Mouse (Mus musculus) heart, embryonic 14.5 days (tissue): ENCODE data around the gene Mgat4b. TPM values are rescaled to one million over a fixed set of nuclear protein-coding genes. Genes with fewer than 3 reads are reported as not detected.

Experiments
- ATAC-seq: fragments of 200-750 bp; cut with Nextera tagmentation; 2 replicates; pipeline ENCODE4 v1.8.0; 2017; ENCODE audit warnings: low read depth, moderate TSS enrichment; ENCODE audit not compliant: insufficient number of reproducible peaks, insufficient read depth, low FRiP score
- H3K27ac ChIP-seq, 2 experiments: fragments of 200-500 bp in 1 of 2; fragments of 300-500 bp in 1 of 2; sonication (generic) in 1 of 2; replicated peaks in 1 of 2; 2 replicates each; pipeline ENCODE4 v1.5.1; 2012 to 2014; ENCODE audit warnings: low read depth in 2 of 2, low read length in 2 of 2, control low read depth in 1 of 2, mild to moderate bottlenecking in 1 of 2, mixed read lengths in 1 of 2; ENCODE audit not compliant: control insufficient read depth in 1 of 2, insufficient read depth in 1 of 2
- H3K27me3 ChIP-seq: fragments of 300-500 bp; sonication (generic); 2 replicates; pipeline ENCODE4 v1.6.1; 2014; ENCODE audit warnings: mild to moderate bottlenecking, low read length, control low read depth; ENCODE audit not compliant: control insufficient read depth, insufficient read depth
- H3K36me3 ChIP-seq: fragments of 300-500 bp; sonication (generic); 2 replicates; pipeline ENCODE4 v1.6.1; 2014; ENCODE audit warnings: mild to moderate bottlenecking, control low read depth, low read length, mixed read lengths; ENCODE audit not compliant: control insufficient read depth, insufficient read depth
- H3K4me1 ChIP-seq, 2 experiments: fragments of 200-500 bp in 1 of 2; fragments of 300-500 bp in 1 of 2; sonication (generic) in 1 of 2; 2 replicates each; pipeline ENCODE4 v1.6.1; 2012 to 2014; ENCODE audit warnings: low read length in 2 of 2, control low read depth in 1 of 2, mixed read lengths in 1 of 2; ENCODE audit not compliant: control insufficient read depth in 2 of 2, insufficient read depth in 2 of 2
- H3K4me2 ChIP-seq: fragments of 300-500 bp; sonication (generic); 2 replicates; pipeline ENCODE4 v1.6.1; 2014; ENCODE audit warnings: mild to moderate bottlenecking, low read length
- H3K4me3 ChIP-seq, 2 experiments: fragments of 200-500 bp in 1 of 2; fragments of 300-500 bp in 1 of 2; sonication (generic) in 1 of 2; 2 replicates each; pipeline ENCODE4 v1.5.1; 2012 to 2014; ENCODE audit warnings: low read length in 2 of 2, mild to moderate bottlenecking in 2 of 2, control low read depth in 1 of 2, low read depth in 1 of 2, moderate library complexity in 1 of 2; ENCODE audit not compliant: control insufficient read depth in 1 of 2, insufficient read depth in 1 of 2
- H3K9ac ChIP-seq: fragments of 300-500 bp; sonication (generic); 2 replicates; pipeline ENCODE4 v1.6.1; 2014; ENCODE audit warnings: mild to moderate bottlenecking, low read length
- H3K9me3 ChIP-seq: fragments of 300-500 bp; sonication (generic); 2 replicates; pipeline ENCODE4 v1.6.1; 2016; ENCODE audit warnings: low read length, control low read depth; ENCODE audit not compliant: control insufficient read depth
- WGBS: fragments of 180-500 bp; shearing (Covaris S2); extraction: QIAGEN DNeasy Blood & Tissue Kit; methylation state at CpG from one replicate; pipeline ENCODE4 v1.1.7; 2014; 5-methylcytosine and 5-hydroxymethylcytosine counted together
- polyA plus RNA-seq: library from polyadenylated mRNA; unstranded; fragments of >200 nt; fragmentation: Nextera tagmentation; extraction: Ambion mirVana; gene quantifications from 2 replicates; pipeline ENCODE4 v1.2.1, GENCODE M21; 2014

The Mgat4b gene
- polyA plus RNA-seq, 1 experiment from 2014 or later = 37.6 TPM

DNA sequence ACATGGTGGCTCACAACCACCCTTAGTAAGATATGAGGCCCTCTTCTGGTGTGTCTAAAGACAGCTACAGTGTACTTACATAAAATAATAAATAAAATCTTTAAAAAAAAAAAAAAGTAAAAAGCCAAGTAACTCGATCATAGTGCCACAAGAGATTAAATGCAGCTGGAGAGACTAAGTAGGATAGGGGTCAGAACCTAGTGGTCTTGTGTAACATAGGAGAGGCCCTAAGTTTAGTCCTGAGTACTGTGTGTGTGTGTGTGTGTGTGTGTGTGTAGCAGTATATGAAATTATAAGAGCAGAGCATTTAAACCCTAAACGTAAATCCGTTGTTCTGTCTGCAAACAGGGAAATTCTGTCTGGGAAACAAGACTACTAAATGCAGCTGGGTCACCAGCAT, 18.4 kb upstream of the Mgat4b start:
- no peak overlapping the region for H3K9ac ChIP-seq
- ATAC-seq = no peak
- no peak overlapping the region for H3K4me2 ChIP-seq
- no peak overlapping the region for H3K27ac ChIP-seq
- peaks cover 9% of the 10 kb centered on the region for H3K36me3 ChIP-seq
- H3K9me3 ChIP-seq = no peaks in the 10 kb centered on the region
- H3K4me3 ChIP-seq = no peak overlapping the region
- H3K4me1 ChIP-seq = no peaks in the 10 kb centered on the region; a peak in 1 of 4 replicates
- WGBS = 93% methylated on average over 3 of the region's 3 CpGs
- no peaks in the 10 kb centered on the region for H3K27me3 ChIP-seq

DNA sequence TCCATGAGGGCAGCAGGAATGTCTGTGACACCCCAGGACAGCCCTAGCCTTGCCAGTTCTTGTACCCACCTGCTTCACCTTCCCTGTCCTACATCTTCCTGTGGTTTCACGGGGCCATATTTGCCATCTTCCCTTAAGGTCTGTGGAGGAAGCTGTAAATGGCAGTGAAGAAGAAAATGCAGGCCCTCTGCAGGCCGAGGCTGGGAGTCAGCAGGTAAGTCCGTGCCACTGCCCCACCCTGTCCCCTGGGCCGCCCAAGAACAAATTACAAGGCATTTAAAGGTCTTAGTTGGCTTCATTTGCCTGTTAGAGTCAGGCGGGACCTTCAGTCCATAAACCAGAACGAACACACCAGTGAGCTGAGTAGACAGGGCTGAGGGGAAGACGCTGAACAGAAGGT, 16.6 kb upstream of the Mgat4b start:
- H3K4me1 ChIP-seq = no peaks in the 10 kb centered on the region; a peak in 1 of 4 replicates
- ATAC-seq = no peak
- WGBS = 73% methylated on average over 7 of the region's 7 CpGs
- H3K9me3 ChIP-seq = no peaks in the 10 kb centered on the region
- no peak overlapping the region for H3K4me3 ChIP-seq
- no peak overlapping the region for H3K27ac ChIP-seq
- peaks cover 19% of the 10 kb centered on the region for H3K36me3 ChIP-seq
- no peak overlapping the region for H3K4me2 ChIP-seq
- no peaks in the 10 kb centered on the region for H3K27me3 ChIP-seq
- no peak overlapping the region for H3K9ac ChIP-seq

- H3K9me3 ChIP-seq = no peaks in the 10 kb centered on the region
- no peak overlapping the region for H3K4me3 ChIP-seq
- H3K9ac ChIP-seq = no peak overlapping the region
- no peaks in the 10 kb centered on the region; a peak in 1 of 4 replicates for H3K4me1 ChIP-seq
- peaks cover 26% of the 10 kb centered on the region for H3K36me3 ChIP-seq
- WGBS = 67% methylated on average over 4 of the region's 4 CpGs
- H3K27me3 ChIP-seq = no peaks in the 10 kb centered on the region
- no peak for ATAC-seq
- no peak overlapping the region for H3K27ac ChIP-seq
- no peak overlapping the region for H3K4me2 ChIP-seq
Observed at GRCm38 (mm10) chr11:50194793-50195192, 15.9 kb upstream of the Mgat4b start.

- H3K27ac ChIP-seq = no peak overlapping the region
- no peak for ATAC-seq
- no peak overlapping the region for H3K4me2 ChIP-seq
- no peak overlapping the region for H3K9ac ChIP-seq
- 86% methylated on average over 4 of the region's 4 CpGs for WGBS
- no peaks in the 10 kb centered on the region for H3K4me1 ChIP-seq
- no peaks in the 10 kb centered on the region for H3K27me3 ChIP-seq
- peaks cover 53% of the 10 kb centered on the region for H3K36me3 ChIP-seq
- no peaks in the 10 kb centered on the region for H3K9me3 ChIP-seq
- H3K4me3 ChIP-seq = no peak overlapping the region
Observed at GRCm38 (mm10) chr11:50197500-50197899, 13.2 kb upstream of the Mgat4b start.

GRCm38 (mm10) chr11:50198219-50198846, 12.4 kb upstream of the Mgat4b start:
- Histone ChIP-seq H3K9ac (no peak overlapping the region), H3K27ac (no peak overlapping the region), H3K4me2 (no peak overlapping the region), H3K27me3 (no peaks in the 10 kb centered on the region), H3K36me3 (peaks cover 61% of the 10 kb centered on the region), H3K9me3 (no peaks in the 10 kb centered on the region), H3K4me3 (no peak overlapping the region), H3K4me1 (no peaks in the 10 kb centered on the region)
- WGBS = 84% methylated on average over 3 of the region's 5 CpGs
- no peak for ATAC-seq

- peaks cover 66% of the 10 kb centered on the region for H3K36me3 ChIP-seq
- no peaks in the 10 kb centered on the region for H3K27me3 ChIP-seq
- H3K27ac ChIP-seq = no peak overlapping the region
- H3K4me1 ChIP-seq = no peaks in the 10 kb centered on the region
- 87% methylated on average over 2 of the region's 2 CpGs for WGBS
- no peak for ATAC-seq
- no peaks in the 10 kb centered on the region for H3K9me3 ChIP-seq
- H3K4me2 ChIP-seq = no peak overlapping the region
- H3K4me3 ChIP-seq = no peak overlapping the region
- no peak overlapping the region for H3K9ac ChIP-seq
Observed at GRCm38 (mm10) chr11:50198916-50199315, 11.8 kb upstream of the Mgat4b start.

DNA sequence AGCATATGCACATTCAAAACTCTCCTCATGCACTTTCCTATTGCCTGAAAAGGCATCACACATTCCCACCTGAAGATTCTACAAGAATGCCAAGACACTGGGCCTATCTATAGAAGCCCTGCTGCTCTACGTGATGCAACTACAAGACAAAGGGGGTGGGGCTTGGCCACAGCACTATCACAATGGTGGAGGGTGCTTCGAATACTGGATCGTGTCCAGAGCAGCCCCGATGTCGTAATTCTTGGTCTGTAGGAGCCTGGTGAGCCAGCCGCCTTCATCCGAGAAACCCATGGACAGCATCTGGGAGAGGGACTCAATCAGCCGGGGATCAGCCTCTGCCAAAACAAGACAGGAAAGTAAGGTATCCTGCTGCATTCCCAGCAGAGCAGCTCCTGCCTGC, 10.1 kb upstream of the Mgat4b start:
- Histone ChIP-seq H3K36me3 (peaks cover 83% of the 10 kb centered on the region), H3K9ac (no peak overlapping the region), H3K4me2 (no peak overlapping the region), H3K27ac (no peak overlapping the region), H3K4me3 (no peak overlapping the region), H3K27me3 (no peaks in the 10 kb centered on the region), H3K4me1 (no peaks in the 10 kb centered on the region), H3K9me3 (no peaks in the 10 kb centered on the region)
- WGBS = 81% methylated on average over 8 of the region's 8 CpGs
- ATAC-seq = no peak

GRCm38 (mm10) chr11:50201590-50201989, 9.1 kb upstream of the Mgat4b start:
- Histone ChIP-seq H3K36me3 (peaks cover 93% of the 10 kb centered on the region), H3K9me3 (no peaks in the 10 kb centered on the region), H3K27me3 (no peaks in the 10 kb centered on the region), H3K9ac (no peak overlapping the region), H3K27ac (no peak overlapping the region), H3K4me1 (no peaks in the 10 kb centered on the region), H3K4me3 (no peak overlapping the region), H3K4me2 (no peak overlapping the region)
- ATAC-seq = no peak
- 90% methylated on average over 3 of the region's 3 CpGs for WGBS
